Mouse (Mus musculus): Measurements from ENCODE around the gene Fbxl3. TPM values are rescaled to one million over a fixed set of nuclear protein-coding genes. Genes with fewer than 3 reads are reported as not detected.

Fbxl3 gene
- polyA plus RNA-seq, 1 experiment from 2014 or later, result 35.6 TPM

GRCm38 (mm10) chr14:103093236-103093635 is 6.1 kb downstream of the Fbxl3 start:
- Histone ChIP-seq H3K9ac (ENCODE audit: low read depth, low read length) (no peak overlapping the region), H3K4me3 (ENCODE audit: low read length) (no peak overlapping the region), H3K9me3 (ENCODE audit: control insufficient read depth, low read length) (no peaks in the 10 kb centered on the region), H3K27me3 (ENCODE audit: control insufficient read depth, insufficient read depth, low read length) (no peaks in the 10 kb centered on the region), H3K4me2 (replicated peaks; ENCODE audit: low read depth, low read length) (no peak overlapping the region), H3K36me3 (ENCODE audit: control insufficient read depth, insufficient read depth, low read length) (peaks cover 39% of the 10 kb centered on the region), H3K27ac (ENCODE audit: low read depth, low read length) (no peak overlapping the region), H3K4me1 (ENCODE audit: control insufficient read depth, insufficient read depth, low read length) (no peaks in the 10 kb centered on the region)
- 84% methylated on average over 3 of the region's 3 CpGs for WGBS
- ATAC-seq (ENCODE audit: low FRiP score, low TSS enrichment), result no peak

- Histone ChIP-seq H3K27ac (ENCODE audit: low read depth, low read length) (no peak overlapping the region), H3K36me3 (ENCODE audit: control insufficient read depth, insufficient read depth, low read length) (peaks cover 61% of the 10 kb centered on the region), H3K4me2 (replicated peaks; ENCODE audit: low read depth, low read length) (no peak overlapping the region), H3K27me3 (ENCODE audit: control insufficient read depth, insufficient read depth, low read length) (no peaks in the 10 kb centered on the region), H3K4me3 (ENCODE audit: low read length) (no peak overlapping the region), H3K9me3 (ENCODE audit: control insufficient read depth, low read length) (no peaks in the 10 kb centered on the region), H3K4me1 (ENCODE audit: control insufficient read depth, insufficient read depth, low read length) (no peaks in the 10 kb centered on the region), H3K9ac (ENCODE audit: low read depth, low read length) (no peak overlapping the region)
- no peak for ATAC-seq (ENCODE audit: low FRiP score, low TSS enrichment)
- 76% methylated on average over 6 of the region's 6 CpGs for WGBS
Observed at GRCm38 (mm10) chr14:103088624-103089023, 10.7 kb downstream of the Fbxl3 start.

- Histone ChIP-seq H3K36me3 (ENCODE audit: control insufficient read depth, insufficient read depth, low read length) (peaks cover 63% of the 10 kb centered on the region), H3K9me3 (ENCODE audit: control insufficient read depth, low read length) (no peaks in the 10 kb centered on the region), H3K27ac (ENCODE audit: low read depth, low read length) (no peak overlapping the region), H3K4me1 (ENCODE audit: control insufficient read depth, insufficient read depth, low read length) (no peaks in the 10 kb centered on the region), H3K9ac (ENCODE audit: low read depth, low read length) (no peak overlapping the region), H3K27me3 (ENCODE audit: control insufficient read depth, insufficient read depth, low read length) (no peaks in the 10 kb centered on the region), H3K4me2 (replicated peaks; ENCODE audit: low read depth, low read length) (no peak overlapping the region), H3K4me3 (ENCODE audit: low read length) (no peak overlapping the region)
- no peak for ATAC-seq (ENCODE audit: low FRiP score, low TSS enrichment)
- 75% methylated on average over 5 of the region's 5 CpGs for WGBS
Observed at GRCm38 (mm10) chr14:103087846-103088245, 11.5 kb downstream of the Fbxl3 start.

GRCm38 (mm10) chr14:103086671-103087324 is 12.6 kb downstream of the Fbxl3 start:
- no peaks in the 10 kb centered on the region for H3K9me3 ChIP-seq (ENCODE audit: control insufficient read depth, low read length)
- ATAC-seq (ENCODE audit: low FRiP score, low TSS enrichment), result no peak
- 95% methylated on average over 4 of the region's 4 CpGs for WGBS
- peaks cover 61% of the 10 kb centered on the region for H3K36me3 ChIP-seq (ENCODE audit: control insufficient read depth, insufficient read depth, low read length)
- H3K4me2 ChIP-seq (replicated peaks; ENCODE audit: low read depth, low read length), result no peak overlapping the region
- no peaks in the 10 kb centered on the region for H3K27me3 ChIP-seq (ENCODE audit: control insufficient read depth, insufficient read depth, low read length)
- H3K4me3 ChIP-seq (ENCODE audit: low read length), result no peak overlapping the region
- H3K4me1 ChIP-seq (ENCODE audit: control insufficient read depth, insufficient read depth, low read length), result no peaks in the 10 kb centered on the region
- no peak overlapping the region for H3K9ac ChIP-seq (ENCODE audit: low read depth, low read length)
- no peak overlapping the region for H3K27ac ChIP-seq (ENCODE audit: low read depth, low read length)

GRCm38 (mm10) chr14:103085840-103086533 is 13.4 kb downstream of the Fbxl3 start:
- Histone ChIP-seq H3K9me3 (ENCODE audit: control insufficient read depth, low read length) (no peaks in the 10 kb centered on the region), H3K4me2 (replicated peaks; ENCODE audit: low read depth, low read length) (no peak overlapping the region), H3K4me1 (ENCODE audit: control insufficient read depth, insufficient read depth, low read length) (no peaks in the 10 kb centered on the region), H3K9ac (ENCODE audit: low read depth, low read length) (no peak overlapping the region), H3K27ac (ENCODE audit: low read depth, low read length) (no peak overlapping the region), H3K27me3 (ENCODE audit: control insufficient read depth, insufficient read depth, low read length) (no peaks in the 10 kb centered on the region), H3K36me3 (ENCODE audit: control insufficient read depth, insufficient read depth, low read length) (peaks cover 58% of the 10 kb centered on the region), H3K4me3 (ENCODE audit: low read length) (no peak overlapping the region)
- ATAC-seq (ENCODE audit: low FRiP score, low TSS enrichment), result no peak
- WGBS, result 82% methylated on average over 1 of the region's 1 CpGs

- no peak overlapping the region for H3K27ac ChIP-seq (ENCODE audit: low read depth, low read length)
- no peaks in the 10 kb centered on the region for H3K27me3 ChIP-seq (ENCODE audit: control insufficient read depth, insufficient read depth, low read length)
- no peak overlapping the region for H3K9ac ChIP-seq (ENCODE audit: low read depth, low read length)
- WGBS, result 88% methylated on average over 9 of the region's 9 CpGs
- H3K4me2 ChIP-seq (replicated peaks; ENCODE audit: low read depth, low read length), result no peak overlapping the region
- no peak overlapping the region for H3K4me3 ChIP-seq (ENCODE audit: low read length)
- H3K4me1 ChIP-seq (ENCODE audit: control insufficient read depth, insufficient read depth, low read length), result no peaks in the 10 kb centered on the region
- peaks cover 37% of the 10 kb centered on the region for H3K36me3 ChIP-seq (ENCODE audit: control insufficient read depth, insufficient read depth, low read length)
- no peak for ATAC-seq (ENCODE audit: low FRiP score, low TSS enrichment)
- H3K9me3 ChIP-seq (ENCODE audit: control insufficient read depth, low read length), result no peaks in the 10 kb centered on the region
Observed at GRCm38 (mm10) chr14:103079209-103079977, 20.0 kb downstream of the Fbxl3 start.

GRCm38 (mm10) chr14:103078006-103078912 is 21.1 kb downstream of the Fbxl3 start:
- no peaks in the 10 kb centered on the region for H3K9me3 ChIP-seq (ENCODE audit: control insufficient read depth, low read length)
- H3K9ac ChIP-seq (ENCODE audit: low read depth, low read length), result no peak overlapping the region
- no peak overlapping the region for H3K4me2 ChIP-seq (replicated peaks; ENCODE audit: low read depth, low read length)
- no peaks in the 10 kb centered on the region for H3K4me1 ChIP-seq (ENCODE audit: control insufficient read depth, insufficient read depth, low read length)
- H3K27me3 ChIP-seq (ENCODE audit: control insufficient read depth, insufficient read depth, low read length), result no peaks in the 10 kb centered on the region
- ATAC-seq (ENCODE audit: low FRiP score, low TSS enrichment), result no peak
- H3K36me3 ChIP-seq (ENCODE audit: control insufficient read depth, insufficient read depth, low read length), result peaks cover 42% of the 10 kb centered on the region
- no peak overlapping the region for H3K4me3 ChIP-seq (ENCODE audit: low read length)
- H3K27ac ChIP-seq (ENCODE audit: low read depth, low read length), result no peak overlapping the region
- WGBS, result 87% methylated on average over 16 of the region's 16 CpGs

- Histone ChIP-seq H3K27ac (ENCODE audit: low read depth, low read length) (no peak overlapping the region), H3K9me3 (ENCODE audit: control insufficient read depth, low read length) (no peaks in the 10 kb centered on the region), H3K36me3 (ENCODE audit: control insufficient read depth, insufficient read depth, low read length) (peaks cover 41% of the 10 kb centered on the region; the same call in 1 of the 2 replicates), H3K4me1 (ENCODE audit: control insufficient read depth, insufficient read depth, low read length) (no peaks in the 10 kb centered on the region), H3K9ac (ENCODE audit: low read depth, low read length) (no peak overlapping the region), H3K27me3 (ENCODE audit: control insufficient read depth, insufficient read depth, low read length) (no peaks in the 10 kb centered on the region), H3K4me2 (replicated peaks; ENCODE audit: low read depth, low read length) (no peak overlapping the region), H3K4me3 (ENCODE audit: low read length) (no peak overlapping the region)
- ATAC-seq (ENCODE audit: low FRiP score, low TSS enrichment), result no peak
- 93% methylated on average over 9 of the region's 9 CpGs for WGBS
Observed at GRCm38 (mm10) chr14:103077272-103078005, 21.9 kb downstream of the Fbxl3 start.

Measured in kidney, embryonic 14.5 days (tissue).